Mouse (Mus musculus) stomach, embryonic 15.5 days (tissue): Measurements from ENCODE around the gene Phospho2. TPM values are rescaled to one million over a fixed set of nuclear protein-coding genes. Genes with fewer than 3 reads are reported as not detected.

Experiments used
- ATAC-seq: fragments of 200-750 bp; cut with Nextera tagmentation; 2 replicates; pipeline ENCODE4 v1.8.0; 2017; ENCODE audit warnings: low read depth, moderate number of reproducible peaks, moderate TSS enrichment; ENCODE audit not compliant: insufficient read depth, low FRiP score
- H3K27ac ChIP-seq: fragments of 300-500 bp; sonication (generic); 2 replicates; pipeline ENCODE4 v1.5.1; 2015; ENCODE audit warnings: mild to moderate bottlenecking, inconsistent platforms
- H3K27me3 ChIP-seq: fragments of 300-500 bp; sonication (generic); replicated peaks from 2 replicates; pipeline ENCODE4 v1.6.1; 2015; ENCODE audit warnings: inconsistent platforms
- H3K36me3 ChIP-seq: fragments of 300-500 bp; sonication (generic); 2 replicates; pipeline ENCODE4 v1.6.1; 2015; ENCODE audit warnings: inconsistent platforms
- H3K4me1 ChIP-seq: fragments of 300-500 bp; sonication (generic); 2 replicates; pipeline ENCODE4 v1.6.1; 2015; ENCODE audit warnings: inconsistent platforms
- H3K4me2 ChIP-seq: fragments of 300-500 bp; sonication (generic); 2 replicates; pipeline ENCODE4 v1.6.1; 2015; ENCODE audit warnings: mild to moderate bottlenecking, inconsistent platforms
- H3K4me3 ChIP-seq: fragments of 300-500 bp; sonication (generic); replicated peaks from 2 replicates; pipeline ENCODE4 v1.5.1; 2015; ENCODE audit warnings: inconsistent platforms
- H3K9ac ChIP-seq: fragments of 300-500 bp; sonication (generic); 2 replicates; pipeline ENCODE4 v1.6.1; 2015; ENCODE audit warnings: inconsistent platforms
- H3K9me3 ChIP-seq: fragments of 300-500 bp; sonication (generic); 2 replicates; pipeline ENCODE4 v1.6.1; 2016; ENCODE audit warnings: inconsistent platforms
- WGBS: fragments of 180-500 bp; shearing (Covaris S2); methylation state at CpG from one replicate; pipeline ENCODE4 v1.1.7; 2015; 5-methylcytosine and 5-hydroxymethylcytosine counted together
- polyA plus RNA-seq: library from polyadenylated mRNA; unstranded; fragments of >200 nt; fragmentation: Nextera tagmentation; extraction: Ambion mirVana; gene quantifications from 2 replicates; pipeline ENCODE4 v1.2.1, GENCODE M21; 2015

Phospho2 gene
- polyA plus RNA-seq, 1 experiment from 2014 or later, result 23.0 TPM

- no peak overlapping the region for H3K9ac ChIP-seq
- H3K27ac ChIP-seq, result peak overlapping the region; percentile 69
- no peak for ATAC-seq
- WGBS, result 64% methylated on average over 2 of the region's 2 CpGs
- H3K4me3 ChIP-seq, result no peak overlapping the region
- H3K4me1 ChIP-seq, result peaks cover 10% of the 10 kb centered on the region; the same call in 1 of the 2 replicates
- H3K9me3 ChIP-seq, result no peaks in the 10 kb centered on the region
- H3K4me2 ChIP-seq, result peak overlapping the region; percentile 10; the same call in 1 of the 2 replicates
- peaks cover 11% of the 10 kb centered on the region for H3K36me3 ChIP-seq
- H3K27me3 ChIP-seq, result no peaks in the 10 kb centered on the region
Observed at GRCm38 (mm10) chr2:69826380-69826779, 37.0 kb downstream of the Phospho2 start.

GRCm38 (mm10) chr2:69828031-69828430 is 38.6 kb downstream of the Phospho2 start:
- no peaks in the 10 kb centered on the region for H3K27me3 ChIP-seq
- H3K27ac ChIP-seq, result no peak overlapping the region
- H3K36me3 ChIP-seq, result peaks cover 15% of the 10 kb centered on the region
- 27% methylated on average over 7 of the region's 7 CpGs for WGBS
- H3K9ac ChIP-seq, result no peak overlapping the region
- H3K4me3 ChIP-seq, result no peak overlapping the region
- no peak overlapping the region for H3K4me2 ChIP-seq
- H3K9me3 ChIP-seq, result no peaks in the 10 kb centered on the region
- peaks cover 10% of the 10 kb centered on the region; the same call in 1 of the 2 replicates for H3K4me1 ChIP-seq
- no peak for ATAC-seq

GRCm38 (mm10) chr2:69829680-69830079 is 40.3 kb downstream of the Phospho2 start:
- no peak overlapping the region for H3K4me3 ChIP-seq
- ATAC-seq, result no peak
- no peaks in the 10 kb centered on the region for H3K9me3 ChIP-seq
- H3K27me3 ChIP-seq, result no peaks in the 10 kb centered on the region
- peaks cover 10% of the 10 kb centered on the region; the same call in 1 of the 2 replicates for H3K4me1 ChIP-seq
- no peak overlapping the region for H3K4me2 ChIP-seq
- H3K27ac ChIP-seq, result no peak overlapping the region
- H3K36me3 ChIP-seq, result peaks cover 23% of the 10 kb centered on the region
- no peak overlapping the region for H3K9ac ChIP-seq
- 79% methylated on average over 2 of the region's 2 CpGs for WGBS

DNA sequence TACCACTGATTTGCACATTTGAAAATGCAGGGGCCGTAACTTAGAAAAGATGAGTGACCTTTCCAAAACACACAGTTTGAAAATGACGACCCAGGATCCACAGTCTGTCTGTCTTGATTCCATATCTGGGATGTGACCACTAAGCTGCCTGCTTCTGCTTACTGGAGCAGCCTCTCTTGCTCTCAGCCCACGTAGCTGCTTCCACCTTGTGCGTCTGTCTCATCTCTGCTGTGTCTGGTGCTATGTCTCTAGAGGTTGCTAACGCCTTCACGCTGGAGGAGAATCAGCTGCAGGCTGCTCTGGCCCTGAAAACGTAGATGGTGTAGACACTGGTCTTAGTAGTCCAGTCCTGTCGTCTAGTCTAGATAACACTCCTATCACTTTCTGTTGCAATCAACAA is 40.7 kb downstream of the Phospho2 start:
- ATAC-seq, result no peak
- Histone ChIP-seq H3K9me3 (no peaks in the 10 kb centered on the region), H3K27ac (no peak overlapping the region), H3K4me2 (no peak overlapping the region), H3K27me3 (no peaks in the 10 kb centered on the region), H3K4me3 (no peak overlapping the region), H3K9ac (no peak overlapping the region), H3K36me3 (peaks cover 23% of the 10 kb centered on the region), H3K4me1 (peaks cover 10% of the 10 kb centered on the region; the same call in 1 of the 2 replicates)
- 86% methylated on average over 8 of the region's 8 CpGs for WGBS

GRCm38 (mm10) chr2:69837244-69837967 is 48.0 kb downstream of the Phospho2 start:
- Histone ChIP-seq H3K36me3 (peaks cover 15% of the 10 kb centered on the region), H3K4me3 (no peak overlapping the region), H3K4me2 (no peak overlapping the region), H3K4me1 (no peaks in the 10 kb centered on the region), H3K27ac (no peak overlapping the region), H3K9ac (no peak overlapping the region), H3K9me3 (no peaks in the 10 kb centered on the region), H3K27me3 (no peaks in the 10 kb centered on the region)
- WGBS, result 72% methylated on average over 7 of the region's 7 CpGs
- ATAC-seq, result no peak

DNA sequence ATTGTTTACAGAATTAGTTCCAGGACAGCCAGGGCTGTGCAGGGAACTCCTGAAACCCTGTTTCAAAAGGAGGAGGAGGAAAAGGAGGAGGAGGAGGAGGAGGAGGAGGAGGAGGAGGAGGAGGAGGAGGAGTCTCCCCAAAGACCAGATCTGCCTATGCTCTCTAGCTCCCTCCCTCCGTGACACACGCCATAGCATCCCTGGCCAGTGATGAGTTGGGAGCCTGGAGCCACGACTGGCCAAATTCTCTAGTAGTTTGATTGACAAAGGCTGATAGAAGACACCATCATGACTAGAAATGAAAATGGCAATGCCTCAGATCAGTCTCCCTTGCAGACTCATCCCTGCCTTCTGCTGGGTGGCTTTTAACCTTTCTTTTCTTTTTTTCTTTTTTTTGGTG is 48.6 kb downstream of the Phospho2 start:
- Histone ChIP-seq H3K27ac (no peak overlapping the region), H3K4me2 (no peak overlapping the region), H3K9me3 (no peaks in the 10 kb centered on the region), H3K4me1 (no peaks in the 10 kb centered on the region), H3K36me3 (peaks cover 11% of the 10 kb centered on the region; the same call in 1 of the 2 replicates), H3K4me3 (no peak overlapping the region), H3K27me3 (no peaks in the 10 kb centered on the region), H3K9ac (no peak overlapping the region)
- no peak for ATAC-seq
- 45% methylated on average over 3 of the region's 3 CpGs for WGBS

DNA sequence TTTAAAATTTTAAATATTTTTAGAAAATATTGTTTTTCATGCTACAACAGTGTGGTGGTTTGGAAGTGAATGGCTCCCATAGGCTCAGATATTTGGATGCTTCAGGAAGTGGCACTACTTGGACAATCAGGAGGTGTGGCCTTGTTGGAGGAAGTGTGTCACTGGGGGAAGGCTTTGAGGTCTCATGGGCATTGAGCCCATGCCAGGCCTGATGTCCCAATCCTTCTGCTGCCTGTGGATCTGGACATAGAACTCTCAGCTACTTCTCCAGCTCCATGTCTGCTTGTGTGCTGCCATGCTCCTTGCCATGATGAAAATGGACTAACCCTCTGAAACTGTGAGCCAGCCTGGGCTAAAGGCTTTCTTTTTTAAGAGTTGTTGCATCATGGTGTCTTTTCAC is 49.3 kb downstream of the Phospho2 start:
- Histone ChIP-seq H3K27me3 (no peaks in the 10 kb centered on the region), H3K4me1 (no peaks in the 10 kb centered on the region)
- ATAC-seq, result no peak

GRCm38 (mm10) chr2:69840261-69840660 is 50.8 kb downstream of the Phospho2 start:
- no peak for ATAC-seq
- 0 out of 2 replicates have a peak, but pooled peaks cover 3% of the 10 kb centered on the region for H3K36me3 ChIP-seq
- H3K4me3 ChIP-seq, result no peak overlapping the region
- no peaks in the 10 kb centered on the region for H3K4me1 ChIP-seq
- 29% methylated on average over 6 of the region's 6 CpGs for whole genome bisulfite sequencing
- H3K27ac ChIP-seq, result no peak overlapping the region
- H3K4me2 ChIP-seq, result no peak overlapping the region
- H3K27me3 ChIP-seq, result no peaks in the 10 kb centered on the region
- H3K9me3 ChIP-seq, result no peaks in the 10 kb centered on the region
- H3K9ac ChIP-seq, result no peak overlapping the region

More for the DNA sequence above, 49.3 kb downstream of the Phospho2 start:
- no peak overlapping the region for H3K9ac ChIP-seq
- no peak overlapping the region for H3K4me3 ChIP-seq
- no peak overlapping the region for H3K27ac ChIP-seq
- no peak overlapping the region for H3K4me2 ChIP-seq
- H3K36me3 ChIP-seq, result peaks cover 5% of the 10 kb centered on the region; the same call in 1 of the 2 replicates
- no peaks in the 10 kb centered on the region for H3K9me3 ChIP-seq

GRCm38 (mm10) chr2:69849215-69849614 is 59.8 kb downstream of the Phospho2 start:
- 59% methylated on average over 6 of the region's 6 CpGs for WGBS
- no peak for ATAC-seq
- no peak overlapping the region for H3K9ac ChIP-seq
- H3K27ac ChIP-seq, result no peak overlapping the region
- no peaks in the 10 kb centered on the region for H3K9me3 ChIP-seq
- no peaks in the 10 kb centered on the region for H3K36me3 ChIP-seq
- no peak overlapping the region for H3K4me3 ChIP-seq
- H3K4me1 ChIP-seq, result no peaks in the 10 kb centered on the region
- H3K4me2 ChIP-seq, result no peak overlapping the region
- no peaks in the 10 kb centered on the region for H3K27me3 ChIP-seq

Other genes starting within 250 kb of the Phospho2 start
- 0.78 and 1.1 TPM in 2 replicates for gene Lrp2, start 203.6 kb upstream of the Phospho2 start, polyA plus RNA-seq
- gene Bbs5, start 142.5 kb upstream of the Phospho2 start, polyA plus RNA-seq, result 12.5 and 16.0 TPM in 2 replicates
- 0.24 and 0.86 TPM in 2 replicates for gene Klhl41, start 119.5 kb upstream of the Phospho2 start, polyA plus RNA-seq
- 9.0 and 9.8 TPM in 2 replicates for gene Fastkd1, start 76.1 kb upstream of the Phospho2 start, polyA plus RNA-seq
- 124 and 152 TPM in 2 replicates for gene Ppig, start 67.1 kb upstream of the Phospho2 start, polyA plus RNA-seq
- gene Ccdc173, start within 50 bp of the Phospho2 start, polyA plus RNA-seq, result 1.4 and 2.2 TPM in 2 replicates
- gene Klhl23, start 32.3 kb downstream of the Phospho2 start, polyA plus RNA-seq, result 37.0 and 37.8 TPM in 2 replicates
- gene Ssb, start 71.9 kb downstream of the Phospho2 start, polyA plus RNA-seq, result 309 and 316 TPM in 2 replicates
- gene Mettl5, start 96.0 kb downstream of the Phospho2 start, polyA plus RNA-seq, result 39.7 and 45.9 TPM in 2 replicates
- 12.8 and 13.3 TPM in 2 replicates for gene Ubr3, start 107.6 kb downstream of the Phospho2 start, polyA plus RNA-seq
- 0.28 and 0.37 TPM in 2 replicates for gene Myo3b, start 249.5 kb downstream of the Phospho2 start, polyA plus RNA-seq